Mouse (Mus musculus) intestine, embryonic 16.5 days (tissue): ENCODE measurements around the gene Otud7b. TPM values are rescaled to one million over a fixed set of nuclear protein-coding genes. Genes with fewer than 3 reads are reported as not detected.
A peak's percentile ranks its signal among the peaks of the same experiment; 100 is the strongest.

Source experiments
- ATAC-seq: fragments of 200-750 bp; cut with Nextera tagmentation; 2 replicates; pipeline ENCODE4 v1.8.0; 2017; ENCODE audit warnings: moderate TSS enrichment, moderate library complexity
- H3K27ac ChIP-seq: fragments of 300-500 bp; sonication (generic); 2 replicates; pipeline ENCODE4 v1.5.1; 2014; ENCODE audit warnings: mild to moderate bottlenecking, low read length
- H3K27me3 ChIP-seq: fragments of 300-500 bp; sonication (generic); replicated peaks from 2 replicates; pipeline ENCODE4 v1.6.1; 2014; ENCODE audit warnings: low read length, control low read depth, mixed read lengths; ENCODE audit not compliant: control insufficient read depth, insufficient read depth
- H3K36me3 ChIP-seq: fragments of 300-500 bp; sonication (generic); 2 replicates; pipeline ENCODE4 v1.6.1; 2014; ENCODE audit warnings: low read length, control low read depth; ENCODE audit not compliant: control insufficient read depth, insufficient read depth
- H3K4me1 ChIP-seq: fragments of 300-500 bp; sonication (generic); 2 replicates; pipeline ENCODE4 v1.6.1; 2014; ENCODE audit warnings: low read length, control low read depth, mixed read lengths; ENCODE audit not compliant: control insufficient read depth, insufficient read depth
- H3K4me2 ChIP-seq: fragments of 300-500 bp; sonication (generic); 2 replicates; pipeline ENCODE4 v1.6.1; 2014; ENCODE audit warnings: low read depth, low read length, control low read depth
- H3K4me3 ChIP-seq: fragments of 300-500 bp; sonication (generic); 2 replicates; pipeline ENCODE4 v1.5.1; 2014; ENCODE audit warnings: mild to moderate bottlenecking, low read length
- H3K9ac ChIP-seq: fragments of 300-500 bp; sonication (generic); 2 replicates; pipeline ENCODE4 v1.6.1; 2014; ENCODE audit warnings: low read depth, low read length
- H3K9me3 ChIP-seq: fragments of 300-500 bp; sonication (generic); 2 replicates; pipeline ENCODE4 v1.6.1; 2016; ENCODE audit warnings: low read length, control low read depth; ENCODE audit not compliant: control insufficient read depth
- WGBS: fragments of 180-500 bp; shearing (Covaris S2); extraction: QIAGEN DNeasy Blood & Tissue Kit; methylation state at CpG from one replicate; pipeline ENCODE4 v1.1.7; 2014; 5-methylcytosine and 5-hydroxymethylcytosine counted together
- polyA plus RNA-seq: library from polyadenylated mRNA; unstranded; fragments of >200 nt; fragmentation: Nextera tagmentation; extraction: Ambion mirVana; gene quantifications from 2 replicates; pipeline ENCODE4 v1.2.1, GENCODE M21; 2015

Gene Otud7b
- polyA plus RNA-seq, 1 experiment from 2014 or later, result 15.5 TPM

- Histone ChIP-seq H3K27me3 (no peaks in the 10 kb centered on the region), H3K4me2 (no peak overlapping the region), H3K9ac (no peak overlapping the region), H3K9me3 (no peaks in the 10 kb centered on the region), H3K4me3 (no peak overlapping the region), H3K4me1 (peaks cover 13% of the 10 kb centered on the region), H3K27ac (no peak overlapping the region), H3K36me3 (peaks cover 9% of the 10 kb centered on the region; the same call in 1 of the 2 replicates)
- WGBS, result 84% methylated on average over 8 of the region's 8 CpGs
- ATAC-seq, result no peak
Observed at GRCm38 (mm10) chr3:96155501-96155900, 51.2 kb downstream of the Otud7b start.

GRCm38 (mm10) chr3:96159820-96160219, 55.5 kb downstream of the Otud7b start:
- peak overlapping the region; percentile 50 for H3K9ac ChIP-seq
- no peaks in the 10 kb centered on the region; the same call in 1 of the 2 replicates for H3K36me3 ChIP-seq
- 56% methylated on average over 4 of the region's 4 CpGs for WGBS
- peak overlapping the region; percentile 92 for H3K27ac ChIP-seq
- no peaks in the 10 kb centered on the region for H3K27me3 ChIP-seq
- H3K9me3 ChIP-seq, result no peaks in the 10 kb centered on the region
- peak; percentile 37 for ATAC-seq
- peak overlapping the region; percentile 90; the same call in 1 of the 2 replicates for H3K4me2 ChIP-seq
- peak overlapping the region; percentile 13; the same call in 1 of the 2 replicates for H3K4me3 ChIP-seq
- peaks cover 13% of the 10 kb centered on the region for H3K4me1 ChIP-seq

GRCm38 (mm10) chr3:96160222-96160802, 56.0 kb downstream of the Otud7b start:
- H3K27ac ChIP-seq, result peak overlapping the region; percentile 92
- ATAC-seq, result peak; percentile 85
- no peaks in the 10 kb centered on the region for H3K9me3 ChIP-seq
- no peaks in the 10 kb centered on the region for H3K27me3 ChIP-seq
- WGBS, result 40% methylated on average over 4 of the region's 4 CpGs
- peak overlapping the region; percentile 56 for H3K4me3 ChIP-seq
- no peaks in the 10 kb centered on the region; the same call in 1 of the 2 replicates for H3K36me3 ChIP-seq
- H3K4me2 ChIP-seq, result peak overlapping the region; percentile 90
- peaks cover 13% of the 10 kb centered on the region for H3K4me1 ChIP-seq
- H3K9ac ChIP-seq, result peak overlapping the region; percentile 68

GRCm38 (mm10) chr3:96160803-96161516, 56.6 kb downstream of the Otud7b start:
- Histone ChIP-seq H3K36me3 (no peaks in the 10 kb centered on the region), H3K4me2 (peak overlapping the region; percentile 90), H3K27me3 (no peaks in the 10 kb centered on the region), H3K27ac (peak overlapping the region; percentile 92), H3K9me3 (no peaks in the 10 kb centered on the region), H3K9ac (peak overlapping the region; percentile 68), H3K4me1 (peaks cover 13% of the 10 kb centered on the region), H3K4me3 (peak overlapping the region; percentile 56)
- 2% methylated on average over 12 of the region's 12 CpGs for WGBS
- ATAC-seq, result peak; percentile 77

- WGBS, result 2% methylated on average over 15 of the region's 16 CpGs
- ATAC-seq, result peak; percentile 48
- H3K9me3 ChIP-seq, result no peaks in the 10 kb centered on the region
Observed at GRCm38 (mm10) chr3:96161869-96162840, 57.8 kb downstream of the Otud7b start, which contains the start of gene Mtmr11. Gene Mtmr11 (plus strand): TSS chr3:96162004.

GRCm38 (mm10) chr3:96163040-96163439, 58.7 kb downstream of the Otud7b start:
- H3K36me3 ChIP-seq, result no peaks in the 10 kb centered on the region
- 91% methylated on average over 6 of the region's 6 CpGs for WGBS
- H3K4me3 ChIP-seq, result peak overlapping the region; percentile 56
- no peak for ATAC-seq
- H3K27me3 ChIP-seq, result no peaks in the 10 kb centered on the region
- 0 out of 2 replicates have a peak overlapping the region, but pooled peaks have one; percentile 20 for H3K9ac ChIP-seq
- H3K4me1 ChIP-seq, result peaks cover 13% of the 10 kb centered on the region
- H3K9me3 ChIP-seq, result no peaks in the 10 kb centered on the region
- no peak overlapping the region for H3K27ac ChIP-seq
- peak overlapping the region; percentile 90 for H3K4me2 ChIP-seq

More at GRCm38 (mm10) chr3:96161869-96162840, 57.8 kb downstream of the Otud7b start, which contains the start of gene Mtmr11:
- Histone ChIP-seq H3K4me1 (peaks cover 13% of the 10 kb centered on the region), H3K4me2 (peak within 1 kb of the TSS; percentile 90), H3K4me3 (peak within 1 kb of the TSS; percentile 56), H3K9ac (peak within 1 kb of the TSS; percentile 68), H3K36me3 (no peaks in the 10 kb centered on the region), H3K27me3 (no peaks in the 10 kb centered on the region), H3K27ac (peak within 1 kb of the TSS; percentile 92)

- Histone ChIP-seq H3K9me3 (no peaks in the 10 kb centered on the region), H3K4me3 (no peak overlapping the region), H3K36me3 (peaks cover 4% of the 10 kb centered on the region; the same call in 1 of the 2 replicates), H3K4me1 (peaks cover 10% of the 10 kb centered on the region), H3K27me3 (no peaks in the 10 kb centered on the region), H3K9ac (no peak overlapping the region), H3K4me2 (no peak overlapping the region), H3K27ac (no peak overlapping the region)
- no peak for ATAC-seq
- 69% methylated on average over 12 of the region's 12 CpGs for WGBS
Observed at GRCm38 (mm10) chr3:96168466-96169158, 64.3 kb downstream of the Otud7b start.

- Histone ChIP-seq H3K27me3 (no peaks in the 10 kb centered on the region), H3K4me3 (no peak overlapping the region), H3K36me3 (peaks cover 10% of the 10 kb centered on the region; the same call in 1 of the 2 replicates), H3K9ac (peak overlapping the region; percentile 27; the same call in 1 of the 2 replicates), H3K4me2 (no peak overlapping the region), H3K4me1 (peaks cover 15% of the 10 kb centered on the region), H3K9me3 (no peaks in the 10 kb centered on the region), H3K27ac (peak overlapping the region; percentile 97; the same call in 1 of the 2 replicates)
- ATAC-seq, result no peak
- WGBS, result 91% methylated on average over 4 of the region's 4 CpGs
Observed at GRCm38 (mm10) chr3:96170276-96170675, 65.9 kb downstream of the Otud7b start.
